Mouse (Mus musculus) layer of hippocampus, postnatal 36 days (tissue): Measurements from ENCODE around the gene Flvcr1. TPM values are rescaled to one million over a fixed set of nuclear protein-coding genes. Genes with fewer than 3 reads are reported as not detected.
"Not testable (repeated sequence)": the region's sequence is repeated elsewhere in the genome, so short reads cannot be mapped to it uniquely, and the experiment has no call there.

ENCODE experiments used
- DNase-seq, 2 experiments: peaks; one replicate each; pipeline ENCODE4 v3.0.0; 2022
- total RNA-seq, 2 experiments: library from RNA; stranded (reverse); gene quantifications; 2 replicates each; pipeline ENCODE4 v1.2.3; 2021

Gene Flvcr1
- total RNA-seq, 2 experiments from 2014 or later = 17.3 to 19.6 TPM

GRCm38 (mm10) chr1:191037999-191038398 is 12.0 kb upstream of the Flvcr1 start:
- DNase-seq = no peak

- no peak for DNase-seq
These were observed 10.8 kb upstream of the Flvcr1 start, which contains the start of gene Spata45 for GRCm38 (mm10) chr1:191036554-191037334. TSS of gene Spata45 (plus strand) at chr1:191036639.

- DNase-seq = no peak
These were observed 9.7 kb upstream of the Flvcr1 start for GRCm38 (mm10) chr1:191035649-191036048.

GRCm38 (mm10) chr1:191030922-191031425 is 5.0 kb upstream of the Flvcr1 start:
- DNase-seq = not testable (repeated sequence)

- no peak for DNase-seq
These were observed 4.2 kb upstream of the Flvcr1 start for GRCm38 (mm10) chr1:191030182-191030581.

DNA sequence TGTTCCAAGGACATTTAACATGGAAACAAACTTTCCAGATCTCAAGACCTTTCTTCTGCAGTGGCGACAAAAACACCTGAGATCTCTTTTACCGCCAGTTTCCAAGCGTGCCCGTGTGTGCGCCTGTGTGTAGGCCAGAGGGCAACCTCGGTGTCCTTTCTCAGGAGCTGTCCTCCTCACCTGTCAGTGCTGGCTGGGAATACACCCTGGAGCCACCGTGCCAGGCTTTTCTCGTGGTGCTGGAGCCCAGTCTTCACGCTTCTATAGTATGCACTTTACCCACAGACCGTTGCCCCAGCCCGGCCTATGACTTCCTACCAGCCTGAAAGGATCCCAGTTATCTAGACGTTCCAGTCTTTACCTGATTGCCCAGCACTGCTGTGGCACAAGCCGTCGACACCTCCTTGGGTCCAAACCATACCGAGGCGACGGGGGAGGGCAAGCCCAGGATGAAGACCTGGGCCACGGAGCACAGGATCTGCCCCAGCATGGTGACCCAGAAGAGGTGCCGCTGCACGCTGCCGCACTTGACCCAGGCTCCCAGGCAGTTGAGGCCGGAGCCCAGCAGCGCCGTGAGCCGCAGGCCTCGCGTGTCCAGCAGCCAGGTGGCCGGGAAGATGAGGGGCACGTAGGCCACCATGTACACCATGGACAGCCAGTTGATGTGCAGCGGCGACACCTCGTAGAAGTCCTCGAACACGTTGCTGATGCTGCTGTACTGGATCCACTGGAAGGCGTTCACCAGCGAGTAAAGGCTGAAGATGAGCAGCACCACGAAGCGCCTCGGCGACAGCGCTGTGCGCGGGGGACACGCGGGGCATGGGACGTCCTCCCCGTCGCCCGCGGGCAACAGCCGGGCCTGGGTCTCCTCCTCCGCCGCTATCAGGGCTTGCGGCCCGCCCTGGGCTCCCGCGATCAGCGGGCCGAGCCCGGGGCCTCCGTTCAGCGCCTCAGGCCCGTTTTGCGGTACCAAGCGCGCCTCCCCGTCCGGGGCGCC is 644 bp downstream of the Flvcr1 start:
- peak in 1 of 2 experiments; percentile 55 for DNase-seq

DNA sequence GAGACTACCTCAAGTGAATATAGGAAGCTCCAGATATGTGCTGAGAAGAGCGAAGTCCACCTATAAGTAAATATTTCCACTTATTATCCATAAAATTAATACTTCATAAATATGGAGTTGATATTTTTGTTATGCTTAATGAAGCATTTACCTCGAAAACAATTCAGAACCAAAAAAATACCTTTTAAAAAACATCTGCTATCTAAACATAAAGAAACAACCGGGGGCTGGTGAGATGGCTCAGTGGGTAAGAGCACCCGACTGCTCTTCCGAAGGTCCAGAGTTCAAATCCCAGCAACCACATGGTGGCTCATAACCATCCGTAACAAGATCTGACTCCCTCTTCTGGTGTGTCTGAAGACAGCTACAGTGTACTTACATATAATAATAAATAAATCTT is 2.2 kb downstream of the Flvcr1 start:
- not testable (repeated sequence) for DNase-seq

DNA sequence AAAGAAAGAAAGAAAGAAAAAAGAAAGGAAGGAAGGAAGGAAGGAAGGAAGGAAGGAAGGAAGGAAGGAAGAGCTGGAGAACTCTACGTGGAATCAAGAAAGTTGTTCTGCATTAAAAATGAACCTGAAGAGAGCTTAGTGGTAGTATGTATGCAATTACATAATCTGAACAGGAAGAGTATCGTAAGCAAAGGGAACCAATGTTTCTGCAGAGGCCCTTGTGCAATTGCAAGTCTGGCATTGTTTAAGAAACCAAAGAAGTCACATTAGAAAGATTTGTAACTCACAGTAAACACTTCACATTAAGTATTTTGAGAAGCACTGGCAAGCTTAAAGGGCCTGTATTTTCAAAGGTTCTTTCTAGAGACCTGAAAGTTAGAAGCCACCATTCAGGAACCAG is 2.8 kb downstream of the Flvcr1 start:
- DNase-seq = no peak

DNA sequence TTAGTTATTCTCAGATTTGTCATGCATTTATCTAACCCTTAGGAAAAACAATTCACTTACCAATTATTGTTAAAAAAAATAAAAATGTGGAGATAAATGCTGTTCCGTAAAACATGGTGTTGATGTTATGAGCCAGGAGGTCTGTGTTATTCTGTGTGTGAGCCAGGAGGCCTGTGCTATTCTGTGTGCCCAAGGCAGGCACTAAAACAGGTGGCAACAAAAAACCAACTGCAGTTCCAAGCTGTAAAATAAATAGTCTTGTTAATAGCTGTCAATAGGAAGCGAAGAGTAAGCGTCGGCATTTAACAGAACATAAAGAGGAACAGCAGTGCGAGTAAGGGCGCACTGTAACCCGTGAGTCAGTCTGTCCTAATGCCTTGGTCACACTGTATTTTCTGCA is 4.9 kb downstream of the Flvcr1 start:
- peak in 1 of 2 experiments; percentile 27 for DNase-seq

DNA sequence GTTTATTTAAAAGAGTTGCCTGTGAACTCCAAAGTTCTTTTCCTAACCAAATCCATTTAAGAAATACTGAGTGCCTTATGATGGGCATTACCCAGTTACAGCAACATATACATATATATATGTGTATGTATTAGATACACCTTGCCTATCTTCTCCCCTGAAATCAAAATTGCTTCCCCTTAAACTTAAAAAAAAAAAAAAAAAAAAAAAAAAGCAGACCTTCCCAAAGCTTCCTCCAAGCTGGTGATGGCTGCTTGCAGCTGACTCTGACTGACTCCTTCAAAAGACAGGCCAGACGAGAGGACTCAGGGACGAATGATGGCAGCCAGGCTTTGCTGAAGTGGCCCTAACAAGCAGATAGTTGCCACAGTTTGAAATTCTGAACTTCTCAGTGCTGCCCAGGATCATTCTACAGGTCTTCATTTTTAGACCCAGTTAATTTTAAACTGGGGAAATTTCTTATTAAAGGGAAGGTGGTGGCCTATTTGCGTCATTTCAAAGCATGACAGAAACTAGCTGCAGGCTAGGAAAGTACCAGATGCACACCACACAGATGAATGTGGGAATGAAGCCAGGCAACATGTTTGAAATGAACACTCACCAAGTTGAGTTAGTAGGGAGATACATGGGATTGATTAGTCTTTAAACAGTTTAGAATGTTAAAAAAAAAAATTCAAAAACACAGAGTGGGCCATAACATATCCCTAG is 5.6 kb downstream of the Flvcr1 start:
- DNase-seq = peak in 1 of 2 experiments; percentile 26

DNA sequence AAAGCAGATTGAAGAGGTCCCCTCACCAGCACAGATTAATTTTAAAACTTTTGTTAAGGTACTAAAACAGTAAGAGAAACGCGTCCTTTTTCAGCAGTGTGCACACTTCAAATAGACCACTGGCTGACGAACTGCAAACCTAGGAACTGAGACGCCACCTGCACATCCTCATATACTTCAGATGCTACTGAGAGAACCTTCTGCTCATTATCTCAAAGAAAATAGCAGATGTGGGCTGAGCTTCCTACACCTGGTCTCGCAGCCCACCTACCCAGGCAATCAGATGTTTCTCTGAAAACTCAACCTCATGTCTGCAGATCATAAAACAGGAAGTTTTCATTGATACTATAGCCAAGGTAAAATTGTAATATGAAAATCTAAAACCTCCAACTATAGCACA is 6.2 kb downstream of the Flvcr1 start:
- no peak for DNase-seq

GRCm38 (mm10) chr1:191014271-191014670 is 11.7 kb downstream of the Flvcr1 start:
- DNase-seq = no peak

DNA sequence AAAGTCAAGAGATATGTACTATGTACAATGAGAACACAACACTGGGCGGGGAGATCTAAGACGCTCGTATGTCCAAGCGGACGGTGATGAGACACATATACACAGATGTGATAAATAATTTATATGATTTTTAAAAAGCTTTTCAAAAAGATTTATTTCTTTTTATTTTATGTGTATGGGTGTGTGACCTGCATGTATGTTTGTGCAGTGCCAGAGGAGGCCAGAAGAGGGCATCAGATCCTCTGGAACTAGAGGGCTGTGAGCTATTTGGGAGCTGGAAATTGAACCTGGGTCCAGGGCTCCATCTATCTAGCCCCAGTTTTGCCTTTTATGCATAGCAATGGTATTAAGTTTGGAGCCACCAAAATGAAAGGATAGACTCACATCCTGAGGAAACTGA is 17.3 kb downstream of the Flvcr1 start:
- DNase-seq = no peak

DNA sequence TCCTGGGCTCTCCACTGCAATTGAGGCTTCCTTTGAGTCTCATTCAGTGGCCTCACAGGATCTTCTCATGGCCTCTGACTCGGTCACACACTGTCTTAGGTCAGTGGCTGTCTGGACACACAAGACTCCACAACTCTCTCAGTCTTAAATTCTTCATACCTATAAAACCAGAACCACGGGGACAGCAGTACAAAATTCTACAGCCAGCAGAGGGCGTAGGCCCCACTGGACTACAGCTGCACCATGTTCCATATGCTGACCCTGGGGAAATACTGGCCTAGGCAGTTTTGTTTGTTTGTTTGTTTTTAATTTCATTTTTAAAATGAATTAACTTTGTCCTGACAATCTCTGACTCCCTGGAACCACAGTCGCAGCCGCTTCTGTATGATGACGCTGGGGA is 23.8 kb downstream of the Flvcr1 start:
- DNase-seq = no peak

DNA sequence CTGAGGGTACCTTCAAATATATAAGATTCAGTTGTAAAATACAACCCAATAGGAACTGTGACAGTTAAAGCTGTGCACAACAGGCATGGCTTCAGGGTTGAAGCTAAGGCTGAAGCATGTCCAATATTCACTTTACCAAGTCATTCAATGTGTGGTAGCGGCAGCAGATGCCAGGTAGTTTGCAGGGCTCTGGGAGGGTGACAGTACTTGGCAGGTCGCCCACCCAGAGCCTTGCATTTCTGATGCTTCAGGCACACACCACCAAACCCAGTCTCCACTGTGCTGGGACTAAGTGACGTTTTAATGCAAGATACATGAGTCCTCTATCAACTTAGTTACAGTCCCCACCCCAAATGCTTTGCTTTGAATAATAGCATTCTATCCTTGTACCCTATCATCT is 25.3 kb downstream of the Flvcr1 start:
- no peak for DNase-seq

DNA sequence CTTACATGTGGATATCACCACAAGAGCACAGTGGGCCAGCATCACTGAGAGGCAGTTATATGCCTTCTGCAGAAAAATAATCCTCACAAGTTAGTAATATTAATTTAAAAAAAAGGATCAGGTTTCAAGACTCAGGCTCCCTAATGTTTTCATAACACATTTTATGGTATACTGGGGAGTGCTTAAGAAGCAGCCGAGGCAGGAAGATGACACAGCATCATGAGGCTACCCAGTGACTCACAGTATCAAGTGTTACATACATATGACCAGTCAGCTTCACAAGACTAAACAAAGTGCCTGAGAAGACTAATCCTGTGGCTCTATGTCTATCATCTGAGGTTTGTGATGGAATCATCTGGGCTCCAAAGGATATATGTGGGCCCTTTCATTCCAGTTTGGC is 27.9 kb downstream of the Flvcr1 start:
- DNase-seq = no peak

DNA sequence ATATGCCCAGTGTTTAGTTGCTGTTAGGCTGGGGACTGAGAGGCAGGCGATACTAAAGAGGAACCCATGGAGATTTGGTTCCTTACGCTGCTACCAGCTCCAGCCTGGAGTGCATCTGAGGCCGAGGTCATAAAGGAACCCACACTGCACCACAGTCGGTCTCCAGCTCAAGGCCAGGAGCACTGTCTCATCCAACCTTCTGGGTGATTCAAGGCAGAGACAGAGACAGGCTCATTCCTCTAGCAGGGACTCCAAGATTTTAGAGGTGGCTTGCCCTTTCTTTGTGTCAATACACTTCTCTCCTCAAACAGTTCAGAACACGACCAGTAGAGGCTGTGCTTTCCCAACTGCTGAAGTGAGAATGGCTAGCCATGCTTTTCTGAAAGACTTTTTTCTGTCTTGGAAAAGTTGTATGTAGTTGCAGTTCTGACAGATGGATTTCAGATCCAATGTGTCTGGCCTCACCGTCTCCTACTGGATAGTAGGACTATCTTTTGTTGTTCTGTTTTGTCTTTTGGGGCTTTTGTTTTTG is 29.5 kb downstream of the Flvcr1 start:
- no peak for DNase-seq

- DNase-seq = peak in 1 of 2 experiments; percentile 23
These were observed 30.4 kb downstream of the Flvcr1 start for GRCm38 (mm10) chr1:190995548-190995947.

- DNase-seq = no peak
These were observed 36.4 kb downstream of the Flvcr1 start for GRCm38 (mm10) chr1:190989437-190990082.

GRCm38 (mm10) chr1:190981412-190981811 is 44.5 kb downstream of the Flvcr1 start:
- DNase-seq = no peak

DNA sequence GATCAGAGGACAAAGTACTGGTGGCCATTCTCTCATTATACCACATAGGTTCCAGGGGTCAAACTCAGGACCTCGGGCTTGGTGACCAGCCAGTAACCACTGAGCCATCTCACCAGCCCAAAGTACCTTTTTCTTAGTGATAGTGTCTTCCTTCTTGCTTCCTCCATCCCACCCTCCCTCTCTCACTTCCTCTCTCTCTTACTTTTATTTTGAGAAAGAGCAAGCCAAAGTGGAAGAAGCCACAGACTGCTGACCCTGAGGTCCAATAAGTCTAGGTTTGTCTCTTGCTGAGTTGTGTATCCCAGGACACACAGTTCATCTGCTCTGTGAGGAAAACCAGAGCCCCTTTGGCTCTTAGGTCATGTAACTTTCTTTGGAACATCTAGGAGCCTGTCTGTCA is 45.5 kb downstream of the Flvcr1 start:
- DNase-seq = no peak
